Mouse (Mus musculus) intestine, postnatal 0 days (tissue): ENCODE measurements around the gene Git2. TPM values are rescaled to one million over a fixed set of nuclear protein-coding genes. Genes with fewer than 3 reads are reported as not detected.

ENCODE experiments used
- ATAC-seq: fragments of 200-750 bp; cut with Nextera tagmentation; 2 replicates; pipeline ENCODE4 v1.8.0; 2017; ENCODE audit warnings: mild to moderate bottlenecking, moderate TSS enrichment, moderate library complexity
- H3K27ac ChIP-seq: fragments of 300-500 bp; sonication (generic); 2 replicates; pipeline ENCODE4 v1.5.1; 2014; ENCODE audit warnings: mild to moderate bottlenecking, low read depth, low read length, moderate library complexity
- H3K27me3 ChIP-seq: fragments of 300-500 bp; sonication (generic); replicated peaks from 2 replicates; pipeline ENCODE4 v1.6.1; 2014; ENCODE audit warnings: low read length, mixed read lengths; ENCODE audit not compliant: control insufficient read depth, insufficient read depth
- H3K36me3 ChIP-seq: fragments of 300-500 bp; sonication (generic); 2 replicates; pipeline ENCODE4 v1.6.1; 2014; ENCODE audit warnings: mild to moderate bottlenecking, moderate library complexity; ENCODE audit not compliant: control insufficient read depth, insufficient read depth
- H3K4me1 ChIP-seq: fragments of 300-500 bp; sonication (generic); replicated peaks from 2 replicates; pipeline ENCODE4 v1.6.1; 2014; ENCODE audit warnings: antibody characterized with exemption, low read length, mixed read lengths; ENCODE audit not compliant: control insufficient read depth, insufficient read depth
- H3K4me2 ChIP-seq: fragments of 300-500 bp; sonication (generic); replicated peaks from 2 replicates; pipeline ENCODE4 v1.6.1; 2014; ENCODE audit warnings: low read depth, mild to moderate bottlenecking, moderate library complexity
- H3K4me3 ChIP-seq: fragments of 300-500 bp; sonication (generic); 2 replicates; pipeline ENCODE4 v1.5.1; 2014; ENCODE audit warnings: low read depth, low read length
- H3K9ac ChIP-seq: fragments of 300-500 bp; sonication (generic); 2 replicates; pipeline ENCODE4 v1.6.1; 2014; ENCODE audit warnings: mild to moderate bottlenecking, low read depth, low read length
- H3K9me3 ChIP-seq: fragments of 300-500 bp; sonication (generic); 2 replicates; pipeline ENCODE4 v1.6.1; 2016; ENCODE audit warnings: mixed run types; ENCODE audit not compliant: control insufficient read depth
- CTCF ChIP-seq: sonication (generic); IDR thresholded peaks from 2 replicates; pipeline ENCODE4 v1.5.1; 2016; ENCODE audit warnings: low read depth, mild to moderate bottlenecking, control low read depth, antibody characterized with exemption, moderate library complexity
- WGBS: fragments of 180-500 bp; shearing (Covaris S2); extraction: QIAGEN DNeasy Blood & Tissue Kit; methylation state at CpG from one replicate; pipeline ENCODE4 v1.1.7; 2014; 5-methylcytosine and 5-hydroxymethylcytosine counted together
- polyA plus RNA-seq: library from polyadenylated mRNA; unstranded; fragments of >200 nt; fragmentation: Nextera tagmentation; extraction: Ambion mirVana; gene quantifications from 2 replicates; pipeline ENCODE4 v1.2.1, GENCODE M21; 2015

Gene Git2
- polyA plus RNA-seq, 1 experiment from 2014 or later: 13.8 TPM

DNA sequence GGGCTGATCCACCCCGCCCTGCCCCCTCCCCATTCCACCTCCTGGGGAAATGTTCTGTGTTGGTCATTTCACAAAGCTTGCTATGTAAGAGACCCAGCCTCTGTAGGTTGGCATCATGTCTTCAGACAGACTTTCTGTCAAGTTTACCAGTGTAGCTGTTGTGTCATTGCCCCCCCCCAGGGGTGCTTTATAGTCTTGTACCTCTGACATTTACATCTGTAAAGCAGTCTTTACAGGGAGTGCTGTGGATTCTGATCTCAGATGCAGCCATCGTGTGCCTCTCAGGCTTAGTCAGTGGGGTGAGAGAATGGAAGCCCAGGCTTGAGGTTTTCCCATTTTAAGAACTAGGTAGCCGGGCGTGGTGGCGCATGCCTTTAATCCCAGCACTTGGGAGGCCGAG, 26.5 kb upstream of the Git2 start:
- H3K4me1 ChIP-seq: no peaks in the 10 kb centered on the region
- ATAC-seq: no peak
- no peak overlapping the region for H3K4me3 ChIP-seq
- WGBS: 94% methylated on average over 6 of the region's 6 CpGs
- no peak overlapping the region for H3K4me2 ChIP-seq
- no peak overlapping the region for H3K9ac ChIP-seq
- H3K27ac ChIP-seq: no peak overlapping the region
- H3K36me3 ChIP-seq: peaks cover 74% of the 10 kb centered on the region
- TF ChIP-seq CTCF: no peak
- no peaks in the 10 kb centered on the region for H3K27me3 ChIP-seq
- no peaks in the 10 kb centered on the region for H3K9me3 ChIP-seq

DNA sequence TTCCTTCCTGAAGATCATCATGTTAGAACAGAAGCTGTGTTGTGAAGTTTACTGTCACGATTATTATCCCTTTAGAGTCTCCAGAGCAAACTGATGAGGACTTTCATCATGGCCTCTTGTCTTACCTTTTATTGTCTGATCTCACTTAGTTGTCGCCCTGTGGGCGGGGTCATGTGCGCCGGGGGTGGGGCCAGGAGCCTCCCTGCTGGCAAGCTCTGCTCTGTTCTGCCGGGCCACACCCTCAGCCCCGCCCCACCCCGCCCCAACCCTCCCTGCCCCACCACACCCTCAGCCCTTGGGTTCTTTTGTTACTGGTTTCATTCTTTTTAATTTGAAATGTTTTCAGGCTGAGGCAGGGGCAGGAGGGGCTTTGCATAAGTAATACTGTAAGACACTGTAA, 25.7 kb upstream of the Git2 start:
- WGBS: 20% methylated on average over 8 of the region's 8 CpGs
- TF ChIP-seq CTCF: no peak
- no peak overlapping the region for H3K9ac ChIP-seq
- H3K4me3 ChIP-seq: no peak overlapping the region
- no peaks in the 10 kb centered on the region for H3K27me3 ChIP-seq
- H3K27ac ChIP-seq: no peak overlapping the region
- H3K36me3 ChIP-seq: peaks cover 70% of the 10 kb centered on the region
- no peak overlapping the region for H3K4me2 ChIP-seq
- H3K9me3 ChIP-seq: no peaks in the 10 kb centered on the region
- H3K4me1 ChIP-seq: no peaks in the 10 kb centered on the region
- ATAC-seq: peak; percentile 42; the same call in 1 of the 2 replicates

GRCm38 (mm10) chr5:114799848-114800247, 24.5 kb upstream of the Git2 start:
- no peak for ATAC-seq
- Histone ChIP-seq H3K4me3 (no peak overlapping the region), H3K27ac (no peak overlapping the region), H3K27me3 (no peaks in the 10 kb centered on the region), H3K4me1 (no peaks in the 10 kb centered on the region), H3K4me2 (no peak overlapping the region), H3K36me3 (peaks cover 82% of the 10 kb centered on the region), H3K9me3 (no peaks in the 10 kb centered on the region), H3K9ac (no peak overlapping the region)
- TF ChIP-seq CTCF: no peak
- WGBS: 71% methylated on average over 11 of the region's 11 CpGs

GRCm38 (mm10) chr5:114797253-114797652, 21.9 kb upstream of the Git2 start:
- H3K27me3 ChIP-seq: no peaks in the 10 kb centered on the region
- TF ChIP-seq CTCF: no peak
- no peak overlapping the region for H3K4me3 ChIP-seq
- H3K9me3 ChIP-seq: no peaks in the 10 kb centered on the region
- no peaks in the 10 kb centered on the region for H3K4me1 ChIP-seq
- no peak overlapping the region for H3K9ac ChIP-seq
- no peak overlapping the region for H3K4me2 ChIP-seq
- H3K36me3 ChIP-seq: peaks cover 76% of the 10 kb centered on the region
- H3K27ac ChIP-seq: no peak overlapping the region
- 85% methylated on average over 8 of the region's 8 CpGs for WGBS
- ATAC-seq: no peak

GRCm38 (mm10) chr5:114796299-114797012, 21.1 kb upstream of the Git2 start:
- H3K4me1 ChIP-seq: no peaks in the 10 kb centered on the region
- ATAC-seq: 0 out of 2 replicates have a peak, but pooled peaks have one; percentile 22
- 21% methylated on average over 40 of the region's 40 CpGs for WGBS
- H3K27me3 ChIP-seq: no peaks in the 10 kb centered on the region
- H3K36me3 ChIP-seq: peaks cover 77% of the 10 kb centered on the region
- no peak overlapping the region for H3K9ac ChIP-seq
- no peaks in the 10 kb centered on the region for H3K9me3 ChIP-seq
- no peak overlapping the region for H3K27ac ChIP-seq
- peak overlapping the region; percentile 53 for H3K4me2 ChIP-seq
- no peak for TF ChIP-seq CTCF
- H3K4me3 ChIP-seq: no peak overlapping the region

- Histone ChIP-seq H3K27ac (no peak overlapping the region), H3K9ac (no peak overlapping the region), H3K27me3 (no peaks in the 10 kb centered on the region), H3K4me2 (no peak overlapping the region), H3K9me3 (no peaks in the 10 kb centered on the region), H3K4me3 (no peak overlapping the region), H3K4me1 (no peaks in the 10 kb centered on the region), H3K36me3 (peaks cover 79% of the 10 kb centered on the region)
- 84% methylated on average over 9 of the region's 9 CpGs for WGBS
- ATAC-seq: no peak
- TF ChIP-seq CTCF: no peak
Measured at GRCm38 (mm10) chr5:114795653-114796052, 20.3 kb upstream of the Git2 start.

DNA sequence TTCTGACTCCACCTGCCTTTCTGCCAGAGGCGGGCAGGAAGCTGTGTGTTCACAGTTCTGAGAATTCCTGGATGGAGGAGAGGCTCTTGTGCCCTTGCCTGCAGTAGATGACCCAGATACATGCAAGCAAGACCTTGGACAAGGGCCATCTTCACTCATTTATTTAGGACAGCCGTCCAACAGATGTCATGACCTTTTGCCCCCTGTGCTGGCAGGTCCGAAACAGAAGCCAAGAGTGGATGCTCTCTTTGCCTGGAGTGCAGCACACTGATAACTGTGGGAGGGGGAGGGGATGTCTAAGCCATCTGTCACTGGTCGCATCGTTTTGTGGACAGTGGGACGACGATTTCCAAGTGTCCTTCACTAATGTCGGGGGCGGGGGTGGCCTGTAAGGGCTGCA, 19.9 kb upstream of the Git2 start:
- Histone ChIP-seq H3K4me2 (no peak overlapping the region), H3K27me3 (no peaks in the 10 kb centered on the region), H3K27ac (no peak overlapping the region), H3K9me3 (no peaks in the 10 kb centered on the region), H3K4me3 (no peak overlapping the region), H3K36me3 (peaks cover 79% of the 10 kb centered on the region), H3K4me1 (no peaks in the 10 kb centered on the region), H3K9ac (no peak overlapping the region)
- WGBS: 66% methylated on average over 9 of the region's 9 CpGs
- TF ChIP-seq CTCF: no peak
- ATAC-seq: no peak
